Mouse (Mus musculus): ENCODE measurements at regions not wholly inside any gene's neighbourhood (a gene's known extent, or its start where the extent isn't known, plus 50 kb on each side); places are given as distances from the start of the nearest gene placed in this dataset.

DNA sequence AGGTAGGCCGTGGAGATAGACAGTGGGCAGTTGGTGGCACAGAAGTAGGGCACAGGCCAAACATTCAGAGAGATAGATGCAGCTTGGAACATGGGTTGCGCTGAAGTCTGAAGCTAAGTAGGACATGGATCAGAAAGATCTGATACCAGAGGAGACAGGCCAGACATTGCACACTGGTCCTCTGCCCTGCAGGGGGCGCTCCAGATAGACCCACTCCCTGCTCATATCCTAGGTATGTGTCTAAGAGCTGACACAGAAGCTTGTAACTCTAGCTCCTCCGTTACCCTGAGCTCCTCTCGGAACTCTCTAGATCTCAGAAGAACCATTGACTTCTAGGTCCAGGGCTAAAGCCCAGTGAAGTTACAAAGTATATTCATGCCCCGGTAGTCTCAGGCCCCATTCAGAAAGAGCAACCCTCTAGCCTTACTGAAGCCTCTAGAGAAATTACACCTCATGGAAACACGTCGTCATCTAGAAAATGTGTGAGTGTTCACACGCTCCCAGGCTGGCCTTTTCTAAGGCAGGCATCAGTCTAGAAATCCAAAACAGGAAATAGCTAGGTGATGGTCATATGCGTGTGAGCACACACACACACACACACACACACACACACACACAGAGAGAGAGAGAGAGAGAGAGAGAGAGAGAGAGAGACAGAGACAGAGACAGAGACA is 87.8 kb upstream of the Tank start:
- Histone ChIP-seq H3K4me2 (no peak overlapping the region), H3K9ac (no peak overlapping the region), H3K9me3 (replicated peaks) (no peaks in the 10 kb centered on the region), H3K27me3 (replicated peaks) (no peaks in the 10 kb centered on the region), H3K4me3 (no peak overlapping the region), H3K27ac (no peak overlapping the region), H3K4me1 (0 out of 2 replicates have a peak, but pooled peaks cover 3% of the 10 kb centered on the region), H3K36me3 (no peaks in the 10 kb centered on the region)
- 79% methylated on average over 10 of the region's 10 CpGs for WGBS (ENCODE audit: insufficient replicate concordance)
- ATAC-seq, result peak; percentile 51; the same call in 1 of the 2 replicates

DNA sequence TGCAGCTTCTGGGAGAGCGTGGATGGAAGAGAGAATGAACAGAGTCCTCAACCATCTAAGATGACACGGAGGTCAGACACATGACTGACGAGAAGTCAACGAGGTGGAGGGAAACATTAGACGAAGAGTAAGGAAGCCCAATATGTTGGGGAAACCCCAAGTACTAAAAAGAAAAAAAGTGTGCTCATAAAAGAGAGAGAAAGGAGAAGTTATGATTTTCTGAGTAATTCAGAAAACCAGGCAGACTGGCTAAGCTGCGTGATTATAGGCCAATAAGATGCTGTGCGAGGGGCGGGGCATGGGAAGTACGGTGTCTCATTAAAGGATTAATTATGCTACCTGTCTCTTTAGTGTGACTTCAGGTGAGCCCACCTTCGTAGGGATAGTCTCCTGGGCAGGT is 88.6 kb upstream of the Tank start:
- WGBS (ENCODE audit: insufficient replicate concordance), result 78% methylated on average over 10 of the region's 10 CpGs
- Histone ChIP-seq H3K4me1 (0 out of 2 replicates have a peak, but pooled peaks cover 3% of the 10 kb centered on the region), H3K27me3 (replicated peaks) (no peaks in the 10 kb centered on the region), H3K9ac (no peak overlapping the region), H3K9me3 (replicated peaks) (no peaks in the 10 kb centered on the region), H3K4me2 (no peak overlapping the region), H3K36me3 (no peaks in the 10 kb centered on the region), H3K27ac (no peak overlapping the region), H3K4me3 (no peak overlapping the region)
- ATAC-seq, result no peak

DNA sequence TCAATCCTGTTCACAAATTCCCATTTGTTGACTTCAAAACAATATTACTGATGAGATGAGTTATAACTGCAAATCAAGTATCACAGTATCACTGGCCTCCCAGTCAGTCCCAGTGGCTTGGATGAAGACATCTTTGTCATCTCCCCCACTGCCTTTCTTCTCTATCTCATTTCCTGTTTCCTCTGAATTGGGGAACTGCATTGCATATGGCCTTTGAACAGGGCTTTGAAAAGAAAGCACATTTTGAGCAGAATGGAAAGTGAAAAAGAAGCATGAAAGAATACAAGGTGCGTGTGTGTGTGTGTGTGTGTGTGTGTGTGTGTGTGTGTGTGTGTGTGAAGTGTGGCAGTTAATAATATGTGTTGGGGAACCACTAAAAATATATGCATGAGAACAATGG is 94.6 kb upstream of the Tank start:
- Histone ChIP-seq H3K27ac (no peak overlapping the region), H3K36me3 (no peaks in the 10 kb centered on the region), H3K4me2 (no peak overlapping the region), H3K9me3 (replicated peaks) (no peaks in the 10 kb centered on the region), H3K9ac (no peak overlapping the region), H3K4me1 (no peaks in the 10 kb centered on the region), H3K27me3 (replicated peaks) (no peaks in the 10 kb centered on the region), H3K4me3 (no peak overlapping the region)
- 46% methylated on average over 1 of the region's 1 CpGs for WGBS (ENCODE audit: insufficient replicate concordance)
- ATAC-seq, result no peak

DNA sequence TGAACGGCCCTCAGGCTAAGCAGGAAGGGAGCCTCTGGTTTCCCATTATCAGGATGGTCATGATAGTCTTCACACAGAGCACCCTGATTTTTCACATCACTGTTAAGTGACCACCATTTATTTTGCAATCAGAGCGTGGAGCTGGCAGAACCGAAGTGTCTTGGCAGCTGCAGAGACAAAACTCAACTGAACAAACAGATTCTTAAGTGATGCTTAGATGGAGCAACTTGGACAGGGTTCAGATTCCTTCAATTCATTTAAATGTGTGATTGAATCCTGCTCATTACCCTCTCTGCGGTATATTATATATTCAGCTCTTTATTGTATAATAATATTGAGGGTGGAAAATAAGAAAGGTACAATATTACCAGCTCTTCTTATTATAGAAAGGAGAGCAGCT is 101.7 kb upstream of the Tank start:
- Histone ChIP-seq H3K9ac (no peak overlapping the region), H3K4me3 (no peak overlapping the region), H3K4me2 (no peak overlapping the region), H3K4me1 (0 out of 2 replicates have a peak, but pooled peaks cover 3% of the 10 kb centered on the region), H3K9me3 (replicated peaks) (no peaks in the 10 kb centered on the region), H3K36me3 (no peaks in the 10 kb centered on the region), H3K27me3 (replicated peaks) (no peaks in the 10 kb centered on the region), H3K27ac (no peak overlapping the region)
- no peak for ATAC-seq
- 81% methylated on average over 4 of the region's 4 CpGs for WGBS (ENCODE audit: insufficient replicate concordance)

DNA sequence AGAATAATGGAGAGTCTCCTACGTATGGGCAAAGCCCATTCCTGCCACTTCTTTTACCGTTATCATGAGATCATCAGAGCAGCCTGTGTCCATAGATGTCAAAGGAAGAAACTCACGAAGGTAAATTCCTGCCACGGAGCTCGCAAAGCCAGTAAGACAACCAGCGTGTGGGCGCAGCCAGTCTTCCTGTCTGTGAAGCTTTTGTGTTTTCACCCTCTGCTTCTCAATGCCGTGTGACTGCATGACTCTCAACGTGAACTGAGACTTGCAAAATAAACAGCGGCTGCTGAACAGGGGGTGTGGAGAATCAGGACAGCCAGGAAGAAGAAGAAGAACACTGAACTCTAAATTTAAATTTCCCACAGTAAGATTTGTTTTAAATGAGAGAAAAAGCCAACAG is 103.8 kb upstream of the Tank start:
- Histone ChIP-seq H3K4me2 (no peak overlapping the region), H3K27ac (no peak overlapping the region), H3K36me3 (no peaks in the 10 kb centered on the region), H3K27me3 (replicated peaks) (no peaks in the 10 kb centered on the region), H3K4me3 (no peak overlapping the region), H3K9ac (no peak overlapping the region), H3K4me1 (peaks cover 18% of the 10 kb centered on the region), H3K9me3 (replicated peaks) (no peaks in the 10 kb centered on the region)
- 70% methylated on average over 10 of the region's 10 CpGs for whole genome bisulfite sequencing (ENCODE audit: insufficient replicate concordance)
- no peak for ATAC-seq

DNA sequence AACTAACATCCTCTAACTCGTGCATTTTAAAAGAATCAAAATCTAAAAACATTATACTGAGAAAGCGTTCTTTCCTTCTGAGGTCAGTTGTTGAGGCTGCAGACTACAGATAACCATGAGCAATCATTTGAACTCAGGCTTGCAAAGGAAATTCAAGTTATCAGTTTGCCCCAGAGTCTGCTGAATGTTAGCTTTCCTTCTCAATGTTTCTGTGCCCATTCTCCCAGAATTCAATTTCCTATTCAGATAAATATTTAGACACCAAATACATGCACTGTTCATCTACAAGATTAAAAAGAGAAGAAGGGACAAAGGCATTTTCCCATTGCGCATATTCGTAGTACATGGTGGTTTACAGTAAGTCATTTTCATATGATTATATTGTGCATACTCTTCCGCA is 107.9 kb upstream of the Tank start:
- H3K4me2 ChIP-seq, result peak overlapping the region; percentile 15
- ATAC-seq, result peak; percentile 92
- H3K9me3 ChIP-seq (replicated peaks), result no peaks in the 10 kb centered on the region

DNA sequence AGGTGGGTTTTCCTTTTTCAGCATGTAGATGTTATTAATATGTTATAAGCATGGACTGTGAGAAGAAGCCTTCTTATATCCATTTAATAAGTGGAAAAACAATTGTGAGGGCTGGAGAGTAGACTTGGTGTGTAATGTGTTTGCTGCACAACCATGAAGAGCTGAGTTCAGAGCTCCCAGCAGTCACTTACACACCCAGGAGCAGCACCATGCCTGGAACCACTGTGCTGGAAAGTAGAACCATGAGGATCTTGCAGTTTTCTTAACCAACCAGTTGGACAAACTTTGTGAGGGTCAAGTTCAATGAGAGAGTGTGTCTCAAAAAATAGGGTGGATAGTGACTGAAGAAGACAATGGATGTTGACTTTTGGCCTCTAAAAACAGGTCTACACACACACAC is 108.3 kb upstream of the Tank start:
- H3K4me3 ChIP-seq, result no peak overlapping the region
- H3K27ac ChIP-seq, result peak overlapping the region; percentile 63; the same call in 1 of the 2 replicates
- no peaks in the 10 kb centered on the region for H3K9me3 ChIP-seq (replicated peaks)
- H3K27me3 ChIP-seq (replicated peaks), result no peaks in the 10 kb centered on the region
- no peak overlapping the region for H3K9ac ChIP-seq
- peak overlapping the region; percentile 15 for H3K4me2 ChIP-seq
- peaks cover 22% of the 10 kb centered on the region for H3K4me1 ChIP-seq
- no peaks in the 10 kb centered on the region for H3K36me3 ChIP-seq
- peak; percentile 68 for ATAC-seq

More for the DNA sequence above, 107.9 kb upstream of the Tank start:
- Histone ChIP-seq H3K27me3 (replicated peaks) (no peaks in the 10 kb centered on the region), H3K4me1 (peaks cover 22% of the 10 kb centered on the region), H3K36me3 (no peaks in the 10 kb centered on the region), H3K4me3 (no peak overlapping the region), H3K27ac (peak overlapping the region; percentile 63; the same call in 1 of the 2 replicates), H3K9ac (no peak overlapping the region)
- WGBS (ENCODE audit: insufficient replicate concordance), result 42% methylated on average over 5 of the region's 5 CpGs

DNA sequence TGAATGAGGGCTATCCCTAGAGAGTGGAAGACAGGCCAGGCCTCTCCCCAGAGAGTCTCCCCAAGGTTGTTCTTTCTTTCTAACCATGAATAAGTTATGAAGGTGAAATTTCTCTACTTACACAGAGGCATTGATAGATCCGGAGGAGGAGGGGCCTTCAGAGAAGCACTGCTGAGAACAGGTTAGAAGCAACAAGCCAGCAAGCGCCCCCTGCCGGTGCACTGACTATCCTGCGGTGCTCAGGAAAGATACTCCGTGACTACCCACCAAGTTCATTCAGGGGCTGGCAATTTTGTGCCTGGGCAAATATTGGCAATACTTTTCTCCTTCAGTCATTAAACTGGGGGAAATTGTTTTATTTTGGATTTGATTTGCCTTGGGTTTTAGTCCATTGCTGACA is 122.5 kb upstream of the Tank start:
- Histone ChIP-seq H3K36me3 (no peaks in the 10 kb centered on the region), H3K4me2 (no peak overlapping the region), H3K4me3 (no peak overlapping the region), H3K27ac (no peak overlapping the region), H3K4me1 (no peaks in the 10 kb centered on the region), H3K9ac (no peak overlapping the region), H3K9me3 (replicated peaks) (no peaks in the 10 kb centered on the region), H3K27me3 (replicated peaks) (0 out of 2 replicates have a peak, but pooled peaks cover 3% of the 10 kb centered on the region)
- 16% methylated on average over 5 of the region's 5 CpGs for WGBS (ENCODE audit: insufficient replicate concordance)
- ATAC-seq, result no peak

DNA sequence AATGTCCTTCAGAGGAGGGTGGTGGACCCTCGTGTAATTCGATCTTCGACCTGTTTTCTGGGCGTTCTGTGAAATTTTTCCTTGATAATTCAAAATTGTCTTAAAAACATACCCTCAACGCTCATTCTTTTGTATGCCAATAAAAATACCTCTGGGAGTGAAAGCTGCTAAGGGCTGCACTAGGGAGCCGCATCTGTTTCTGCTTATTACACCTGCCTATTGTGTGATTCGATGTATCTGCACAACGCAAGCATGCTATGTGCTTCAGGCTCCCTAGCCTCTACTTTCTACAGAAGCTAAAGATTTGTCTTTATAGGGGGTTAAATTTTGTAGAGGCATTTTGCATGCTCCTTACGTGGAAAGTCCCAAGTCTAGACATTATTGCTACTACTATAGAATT is 123.7 kb upstream of the Tank start:
- no peak for ATAC-seq
- Histone ChIP-seq H3K36me3 (no peaks in the 10 kb centered on the region), H3K9ac (no peak overlapping the region), H3K27ac (no peak overlapping the region), H3K27me3 (replicated peaks) (0 out of 2 replicates have a peak, but pooled peaks cover 3% of the 10 kb centered on the region), H3K4me1 (no peaks in the 10 kb centered on the region), H3K4me3 (no peak overlapping the region), H3K4me2 (no peak overlapping the region), H3K9me3 (replicated peaks) (no peaks in the 10 kb centered on the region)
- 30% methylated on average over 9 of the region's 9 CpGs for whole genome bisulfite sequencing (ENCODE audit: insufficient replicate concordance)

DNA sequence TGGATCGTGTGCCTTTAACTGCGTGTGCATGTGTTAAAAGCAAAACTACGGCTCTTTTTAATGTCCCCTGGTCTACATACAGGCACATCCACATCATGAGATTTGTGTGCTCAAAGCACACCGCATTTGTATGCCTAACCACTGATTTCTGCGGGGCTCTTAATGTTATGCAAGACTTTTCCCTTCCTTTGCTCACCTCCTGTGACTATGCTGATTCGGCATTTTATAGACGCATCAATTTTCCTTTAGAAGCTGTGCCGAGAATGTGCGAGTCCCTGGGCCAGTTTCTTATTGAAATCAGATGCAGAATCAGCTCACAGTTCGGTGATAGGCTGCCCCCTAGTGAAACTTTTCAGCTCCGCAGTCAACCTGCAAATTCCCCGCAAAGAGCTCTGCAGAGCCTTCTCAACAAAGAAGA is 124.1 kb upstream of the Tank start:
- Histone ChIP-seq H3K27ac (no peak overlapping the region), H3K9ac (no peak overlapping the region), H3K27me3 (replicated peaks) (0 out of 2 replicates have a peak, but pooled peaks cover 3% of the 10 kb centered on the region), H3K9me3 (replicated peaks) (no peaks in the 10 kb centered on the region), H3K4me3 (no peak overlapping the region), H3K4me2 (peak overlapping the region; percentile 49), H3K4me1 (no peaks in the 10 kb centered on the region), H3K36me3 (no peaks in the 10 kb centered on the region)
- ATAC-seq, result no peak
- WGBS (ENCODE audit: insufficient replicate concordance), result 9% methylated on average over 12 of the region's 12 CpGs

DNA sequence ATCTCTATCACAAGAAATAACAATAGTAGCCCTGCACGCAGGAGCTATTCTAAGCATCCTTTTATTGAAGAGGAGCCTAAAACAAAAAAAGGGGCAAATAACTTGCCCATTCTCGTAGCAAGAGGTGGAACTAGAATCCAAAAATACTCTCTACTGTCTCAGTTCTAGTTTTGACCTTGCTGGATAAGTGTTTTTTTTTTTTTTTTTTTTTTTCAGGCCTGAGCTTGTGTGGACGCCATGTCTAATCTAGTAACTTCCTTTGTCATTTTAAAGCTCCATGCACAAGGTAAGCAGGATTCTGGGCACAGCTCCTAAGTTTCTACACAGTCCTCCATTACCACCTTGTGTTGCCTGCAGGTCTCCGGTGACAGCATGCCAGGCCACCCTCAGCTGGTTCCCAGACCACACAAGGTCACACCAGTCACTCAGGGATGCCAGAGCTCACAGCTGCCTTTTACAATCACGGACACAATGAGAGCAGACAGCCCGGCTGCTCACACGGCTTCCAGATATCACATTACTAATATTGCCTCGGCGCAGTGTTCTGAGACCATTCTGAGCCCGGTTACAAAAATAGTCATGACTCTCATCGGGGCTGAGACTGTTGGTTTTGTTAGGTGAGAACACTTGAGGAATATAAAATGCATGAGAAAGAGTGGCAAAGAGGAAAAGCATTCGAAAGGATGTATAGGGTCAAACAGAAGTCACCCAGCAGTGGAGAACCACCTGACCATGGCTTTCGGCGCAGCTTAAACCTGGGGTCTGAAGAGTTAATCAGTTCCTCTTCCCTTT is 124.7 kb upstream of the Tank start:
- no peak overlapping the region for H3K9ac ChIP-seq
- no peaks in the 10 kb centered on the region for H3K9me3 ChIP-seq (replicated peaks)
- ATAC-seq, result no peak
- H3K4me2 ChIP-seq, result peak overlapping the region; percentile 49
- 61% methylated on average over 14 of the region's 14 CpGs for WGBS (ENCODE audit: insufficient replicate concordance)
- no peaks in the 10 kb centered on the region for H3K4me1 ChIP-seq
- H3K27ac ChIP-seq, result no peak overlapping the region
- H3K4me3 ChIP-seq, result no peak overlapping the region
- H3K27me3 ChIP-seq (replicated peaks), result 0 out of 2 replicates have a peak, but pooled peaks cover 3% of the 10 kb centered on the region
- no peaks in the 10 kb centered on the region for H3K36me3 ChIP-seq

DNA sequence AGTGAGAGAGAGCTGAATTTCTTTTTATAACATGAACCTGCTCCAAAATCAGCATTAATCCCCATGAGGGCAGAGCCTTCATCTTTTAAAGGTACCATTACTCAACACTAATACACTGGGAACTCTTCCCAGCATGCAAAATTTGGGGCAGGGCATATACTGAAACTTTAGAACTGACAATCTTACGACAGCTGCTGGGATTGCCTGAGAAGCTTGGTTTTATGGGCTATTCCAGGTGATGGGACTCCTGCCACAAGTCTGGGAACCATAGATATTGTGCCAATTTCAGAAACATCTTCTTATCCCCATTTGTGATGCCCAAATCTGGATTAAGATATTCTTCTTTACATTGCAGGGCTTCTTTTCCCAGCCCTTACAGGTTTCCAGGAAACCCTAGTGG is 125.8 kb upstream of the Tank start:
- no peak for ATAC-seq
- H3K36me3 ChIP-seq, result no peaks in the 10 kb centered on the region
- no peak overlapping the region for H3K9ac ChIP-seq
- no peaks in the 10 kb centered on the region for H3K9me3 ChIP-seq (replicated peaks)
- no peak overlapping the region for H3K27ac ChIP-seq
- no peak overlapping the region for H3K4me2 ChIP-seq
- no peak overlapping the region for H3K4me3 ChIP-seq
- H3K27me3 ChIP-seq (replicated peaks), result 0 out of 2 replicates have a peak, but pooled peaks cover 3% of the 10 kb centered on the region
- H3K4me1 ChIP-seq, result no peaks in the 10 kb centered on the region
- 59% methylated on average over 1 of the region's 1 CpGs for WGBS (ENCODE audit: insufficient replicate concordance)

All from liver, embryonic 12.5 days (tissue).